Mouse (Mus musculus) embryonic fibroblast, embryonic 13.5 days (primary cell): Measurements from ENCODE around the gene Tecr.

Source experiments
- CTCF ChIP-seq: IDR thresholded peaks from 2 replicates; pipeline ENCODE4 v1.5.1; 2011; ENCODE audit warnings: mild to moderate bottlenecking, control low read depth, low read length, moderate library complexity, borderline replicate concordance; ENCODE audit not compliant: insufficient read depth
- POLR2A ChIP-seq: IDR thresholded peaks from 2 replicates; pipeline ENCODE4 v1.6.1; 2011; ENCODE audit warnings: low read depth, mild to moderate bottlenecking, control low read depth, low read length, moderate library complexity

DNA sequence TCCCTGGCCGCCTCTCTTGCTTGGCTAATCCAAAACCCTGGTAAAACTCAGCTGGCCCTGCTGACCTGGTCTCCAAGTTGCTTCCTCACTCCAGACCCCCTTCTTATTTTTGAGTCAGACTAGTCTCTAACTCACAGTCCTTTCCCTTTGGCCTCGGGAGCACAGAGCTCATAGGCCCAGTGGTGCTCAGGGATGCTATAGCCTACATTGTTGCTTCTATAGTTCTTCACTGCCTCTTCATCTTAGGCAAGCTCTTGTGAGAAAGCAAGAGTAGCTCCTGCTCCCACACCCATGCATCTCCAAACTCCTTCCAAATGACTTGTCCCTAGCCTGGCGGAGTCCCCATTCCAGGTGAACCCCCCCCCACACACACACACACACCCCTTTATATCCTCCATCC lies 40.1 kb downstream of the Tecr start:
- TF ChIP-seq POLR2A, result no peak
- TF ChIP-seq CTCF, result no peak
